Mouse (Mus musculus): ENCODE measurements around the gene Ifit2.
"Not testable (repeated sequence)": the region's sequence is repeated elsewhere in the genome, so short reads cannot be mapped to it uniquely, and the experiment has no call there.

The Ifit2 gene

DNA sequence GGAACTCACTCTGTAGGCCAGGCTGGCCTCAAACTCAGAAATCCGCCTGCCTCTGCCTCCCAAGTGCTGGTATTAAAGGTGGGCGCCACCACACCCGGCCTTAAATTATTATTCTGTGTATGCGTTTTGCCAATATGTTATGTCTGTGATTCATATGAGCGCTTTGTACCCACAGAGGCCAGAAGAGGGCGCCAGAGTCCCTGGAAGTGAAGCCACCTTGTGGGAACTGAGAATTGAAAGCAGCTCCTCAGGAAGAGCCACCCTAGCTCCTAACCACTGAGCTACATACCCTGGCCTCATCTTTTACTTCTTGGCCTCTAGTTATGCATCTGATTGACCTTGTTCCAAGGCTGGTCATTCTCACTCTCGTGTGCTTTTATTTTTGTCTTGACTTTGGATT is 2.5 kb upstream of the Ifit2 start:
- DNase-seq (ENCODE audit: low spot score), result peak; percentile 81

GRCm38 (mm10) chr19:34550205-34550533 is 325 bp upstream of the Ifit2 start:
- DNase-seq (ENCODE audit: low spot score), result no peak

DNA sequence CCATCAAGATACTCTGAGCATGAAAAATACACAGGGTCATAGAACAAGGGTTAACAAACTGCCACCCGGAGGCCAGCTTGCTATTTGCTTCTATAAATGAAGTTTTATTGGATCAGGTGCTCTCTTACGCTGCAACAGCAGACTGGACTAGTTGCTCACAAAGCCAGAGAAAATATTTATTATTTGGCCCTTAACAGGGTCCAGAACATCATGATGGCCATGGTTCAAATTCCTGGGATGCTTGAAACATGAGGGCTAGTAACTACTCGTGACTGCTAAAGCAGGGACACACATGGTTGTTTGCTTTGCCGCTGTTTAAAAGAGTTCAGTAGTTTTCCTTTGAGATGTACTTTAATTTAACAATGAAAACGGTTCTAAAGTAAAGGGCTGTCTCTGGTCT is 1.5 kb downstream of the Ifit2 start:
- no peak for DNase-seq (ENCODE audit: low spot score)

- no peak for DNase-seq (ENCODE audit: low spot score)
Observed at GRCm38 (mm10) chr19:34553021-34553420, 2.5 kb downstream of the Ifit2 start.

- no peak for DNase-seq (ENCODE audit: low spot score)
Observed at GRCm38 (mm10) chr19:34553522-34553921, 3.0 kb downstream of the Ifit2 start.

DNA sequence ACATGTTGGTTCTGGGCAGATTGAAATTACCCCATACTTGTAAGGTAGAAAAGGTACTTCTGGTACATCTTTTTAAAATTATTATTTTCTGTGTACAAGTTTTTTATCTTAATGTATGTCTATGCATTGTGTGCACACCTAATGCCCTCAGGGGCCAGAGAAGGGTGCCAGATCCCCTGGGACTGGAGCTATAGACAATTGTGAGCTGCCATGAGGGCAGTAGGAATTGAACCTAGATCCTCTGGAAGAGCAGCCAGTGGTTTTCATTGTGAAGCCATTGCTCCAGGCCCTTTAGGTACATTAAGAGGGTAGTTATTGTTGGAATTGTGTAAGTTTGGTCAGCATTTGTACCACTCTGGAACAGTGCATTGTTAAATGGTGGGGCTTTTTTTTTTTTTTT is 3.6 kb downstream of the Ifit2 start:
- no peak for DNase-seq (ENCODE audit: low spot score)

- no peak for DNase-seq (ENCODE audit: low spot score)
Observed at GRCm38 (mm10) chr19:34556621-34557020, 6.1 kb downstream of the Ifit2 start.

DNA sequence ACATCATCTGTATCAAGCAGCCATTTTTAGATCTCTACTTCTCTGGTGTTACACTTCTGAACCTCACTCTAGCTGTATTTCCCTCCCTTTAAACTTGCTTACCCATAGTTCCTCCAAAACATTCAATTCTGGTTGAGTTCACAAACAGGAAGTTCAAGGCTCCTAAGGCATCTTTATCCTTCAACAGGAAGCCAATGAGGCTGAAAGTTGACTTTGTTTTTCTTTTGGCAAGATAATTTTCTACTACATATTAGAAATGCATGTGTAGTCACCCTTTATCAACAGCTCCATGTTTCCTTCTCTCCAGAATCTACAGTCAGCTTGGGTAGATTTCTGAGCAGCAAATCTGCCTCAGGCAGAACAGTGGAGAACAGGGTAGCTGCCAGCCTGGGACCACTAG is 12.1 kb downstream of the Ifit2 start:
- DNase-seq (ENCODE audit: low spot score), result no peak

GRCm38 (mm10) chr19:34566178-34566784 is 15.8 kb downstream of the Ifit2 start:
- DNase-seq (ENCODE audit: low spot score), result no peak

DNA sequence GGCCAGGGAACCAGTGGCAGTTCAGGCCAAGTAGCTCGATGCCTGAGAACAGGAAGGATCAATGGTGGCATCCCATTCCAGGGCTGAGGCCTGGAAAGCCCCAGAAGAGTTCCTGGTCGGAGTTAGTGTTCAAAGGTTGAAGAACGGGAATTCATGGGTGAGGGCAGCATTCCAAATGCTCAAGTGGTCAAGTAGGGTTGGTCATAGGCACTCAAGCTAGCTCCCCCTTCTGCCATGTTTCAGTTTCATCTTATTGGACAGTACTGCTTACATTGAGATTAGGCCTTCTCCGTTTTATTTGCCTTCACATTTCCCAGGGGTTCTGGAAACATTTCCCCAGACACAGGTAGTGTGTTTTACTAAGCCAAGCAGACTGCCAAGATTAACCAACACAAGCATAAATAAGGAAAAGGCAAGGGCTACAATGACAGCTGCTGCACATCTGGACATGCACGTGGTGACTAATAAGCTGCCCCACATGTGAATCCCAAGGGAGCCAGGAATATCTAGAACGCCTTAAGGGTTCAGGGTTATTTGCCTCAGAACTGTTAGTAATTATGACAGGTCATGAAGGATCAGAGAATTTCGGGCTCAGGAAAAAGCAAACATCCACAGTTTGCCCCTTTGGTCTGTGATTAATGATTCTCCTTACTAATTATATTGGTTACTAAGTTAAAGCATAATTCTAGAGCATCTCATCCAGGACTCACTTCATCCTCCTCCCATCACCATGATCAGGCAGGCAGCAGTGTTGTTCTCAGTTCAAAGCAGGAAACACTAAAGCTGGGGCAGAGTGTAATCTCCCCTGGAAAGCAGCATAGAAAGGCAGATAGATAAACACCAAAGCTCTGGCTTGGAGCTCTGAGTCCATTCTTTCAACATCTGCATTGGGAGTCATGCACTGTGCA is 18.7 kb downstream of the Ifit2 start:
- no peak for DNase-seq (ENCODE audit: low spot score)

GRCm38 (mm10) chr19:34569896-34570476 is 19.5 kb downstream of the Ifit2 start:
- no peak for DNase-seq (ENCODE audit: low spot score)

- no peak for DNase-seq (ENCODE audit: low spot score)
Observed at GRCm38 (mm10) chr19:34571080-34571479, 20.6 kb downstream of the Ifit2 start.

DNA sequence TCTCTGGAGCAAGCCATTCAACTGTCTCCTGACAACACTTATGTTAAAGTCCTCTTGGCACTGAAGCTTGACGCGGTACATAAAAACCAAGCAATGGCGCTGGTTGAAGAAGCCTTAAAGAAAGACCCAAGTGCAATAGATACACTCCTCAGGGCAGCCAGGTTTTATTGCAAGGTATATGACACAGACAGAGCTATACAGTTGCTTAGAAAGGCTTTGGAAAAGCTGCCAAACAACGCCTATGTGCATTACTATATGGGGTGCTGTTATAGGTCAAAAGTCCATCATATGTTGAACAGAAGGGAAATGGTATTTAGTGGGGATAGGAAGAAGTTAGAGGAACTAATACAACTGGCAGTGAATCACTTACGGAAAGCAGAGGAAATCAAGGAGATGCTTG is 23.2 kb downstream of the Ifit2 start:
- DNase-seq (ENCODE audit: low spot score), result no peak

- no peak for DNase-seq (ENCODE audit: low spot score)
Observed at GRCm38 (mm10) chr19:34577121-34577520, 26.6 kb downstream of the Ifit2 start.

DNA sequence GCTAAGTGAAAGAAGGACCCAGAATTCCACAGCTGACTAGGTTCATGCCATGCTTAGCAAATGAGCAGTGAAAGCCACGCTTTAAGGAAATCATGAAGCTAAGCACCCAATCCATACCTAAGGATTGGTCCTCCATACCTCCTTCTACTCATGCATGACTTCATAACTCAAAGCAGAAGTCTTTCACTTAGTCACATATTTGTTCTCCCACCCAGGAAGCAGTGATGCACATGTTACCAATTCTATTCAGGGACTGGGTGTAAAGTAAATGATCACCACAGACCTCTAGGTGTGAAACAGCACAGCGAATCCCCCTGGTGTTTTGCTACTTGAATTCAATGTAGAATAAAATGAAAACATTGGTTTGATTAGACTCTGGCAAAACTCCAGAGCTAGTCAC is 32.2 kb downstream of the Ifit2 start:
- not testable (repeated sequence) for DNase-seq (ENCODE audit: low spot score)

GRCm38 (mm10) chr19:34583126-34583766 is 32.8 kb downstream of the Ifit2 start, which contains the start of gene Ifit3:
Gene Ifit3, plus strand, starts transcription at chr19:34583531.
- not testable (repeated sequence) for DNase-seq (ENCODE audit: low spot score)

DNA sequence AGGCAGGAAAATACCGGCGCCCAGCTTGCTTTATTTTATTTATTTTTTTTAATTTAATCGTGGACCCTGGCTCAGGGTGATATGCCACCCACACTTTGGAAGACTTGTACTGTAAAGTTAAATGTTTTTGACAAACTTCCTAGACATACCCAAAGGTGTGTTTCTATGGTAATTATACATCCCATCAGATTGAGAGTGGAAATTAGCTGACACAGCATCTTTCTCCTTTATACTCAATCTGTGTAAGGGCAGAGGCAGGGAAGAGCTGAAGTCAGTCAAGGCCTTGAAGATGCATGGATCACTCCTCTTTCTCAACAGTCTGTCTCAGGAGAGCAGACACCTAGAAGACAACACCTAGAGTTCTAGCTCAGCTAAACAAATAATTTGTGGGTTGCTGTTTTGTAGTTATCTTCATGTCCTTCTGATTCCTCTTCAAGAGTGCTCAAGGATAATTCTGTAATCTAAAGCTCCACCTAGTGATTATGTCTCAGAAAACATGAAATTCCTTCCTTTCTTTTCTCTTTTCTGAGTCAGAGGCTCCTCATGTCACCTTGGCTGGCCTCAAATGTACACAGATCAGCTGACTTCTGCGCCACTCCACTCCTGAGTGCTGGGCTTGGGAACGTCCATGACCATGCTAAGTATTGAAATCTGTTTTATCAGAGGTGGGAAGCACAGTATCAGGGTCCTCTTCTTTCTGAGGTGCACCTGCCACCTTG is 35.4 kb downstream of the Ifit2 start:
- not testable (repeated sequence) for DNase-seq (ENCODE audit: low spot score)

DNA sequence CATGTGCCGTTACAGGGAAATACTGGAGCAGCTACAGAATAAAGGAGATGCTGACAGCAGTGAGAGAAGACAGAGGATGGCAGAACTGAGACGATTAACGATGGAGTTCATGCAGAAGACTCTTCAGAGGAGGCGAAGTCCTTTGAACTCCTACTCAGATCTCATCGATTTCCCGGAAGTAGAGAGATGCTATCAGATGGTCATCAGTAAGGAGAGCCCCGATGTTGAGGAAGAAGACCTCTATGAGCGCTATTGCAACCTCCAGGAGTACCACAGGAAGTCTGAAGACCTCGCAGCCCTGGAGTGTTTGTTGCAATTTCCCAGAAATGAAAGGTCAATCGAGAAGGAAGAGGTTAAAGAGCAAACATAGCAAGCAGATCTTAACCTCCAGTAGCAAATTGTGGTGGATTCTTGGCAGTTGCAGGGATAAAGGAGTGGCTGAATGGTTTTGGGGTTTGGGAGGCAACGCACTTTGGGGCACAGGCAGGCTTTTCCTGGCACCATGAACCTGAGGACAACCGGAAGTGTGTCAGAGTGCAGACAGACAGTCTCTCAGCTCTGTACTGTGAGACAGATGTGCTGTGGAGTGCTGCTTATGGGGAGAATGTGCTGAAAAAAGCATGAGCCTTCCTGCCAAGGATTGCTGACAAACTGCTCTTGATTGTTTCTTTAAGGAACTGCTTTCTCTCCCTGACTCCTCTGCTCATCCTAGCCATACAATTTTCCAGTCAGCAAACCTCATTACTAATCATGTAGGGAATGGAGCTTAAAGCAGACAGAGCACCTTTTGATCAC is 37.6 kb downstream of the Ifit2 start:
- DNase-seq (ENCODE audit: low spot score), result not testable (repeated sequence)

DNA sequence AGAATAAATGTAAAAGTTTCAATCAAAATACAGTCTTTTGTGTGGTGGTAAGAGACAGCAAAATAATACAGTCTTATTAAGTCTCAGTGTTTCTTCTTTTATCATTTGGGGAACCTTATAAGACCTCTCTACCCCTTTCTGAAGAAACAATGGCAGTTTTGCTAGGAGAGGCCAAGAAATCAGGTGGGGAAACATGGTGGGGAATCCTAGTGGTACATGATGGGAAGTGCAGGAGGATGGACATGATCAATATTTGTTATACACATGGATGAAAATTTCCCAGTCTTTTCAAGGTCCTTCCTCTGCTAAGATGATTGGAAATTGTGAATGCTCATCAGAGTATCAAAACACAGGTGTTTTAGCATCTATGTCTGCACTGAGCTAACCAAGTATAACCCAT is 38.5 kb downstream of the Ifit2 start:
- DNase-seq (ENCODE audit: low spot score), result no peak

GRCm38 (mm10) chr19:34593456-34593855 is 43.0 kb downstream of the Ifit2 start:
- no peak for DNase-seq (ENCODE audit: low spot score)

- DNase-seq (ENCODE audit: low spot score), result not testable (repeated sequence)
Observed at GRCm38 (mm10) chr19:34594523-34594922, 44.0 kb downstream of the Ifit2 start.

Data from c-Kit-positive CD71-positive TER-119-positive erythroid progenitor cells, embryonic 14.5 days (primary cell).